Mouse (Mus musculus): Measurements from ENCODE around the gene Mrpl3. TPM values are rescaled to one million over a fixed set of nuclear protein-coding genes. Genes with fewer than 3 reads are reported as not detected.
"Not testable (repeated sequence)": the region's sequence is repeated elsewhere in the genome, so short reads cannot be mapped to it uniquely, and the experiment has no call there.

Mrpl3 gene
- polyA plus RNA-seq, 1 experiment = 121 TPM

GRCm38 (mm10) chr9:105100807-105101570, 48.0 kb downstream of the Mrpl3 start:
- TF ChIP-seq CTCF (IDR thresholded peaks at IDR 0.05; ENCODE audit: insufficient read depth, low read depth, low read length) = no peak
- TF ChIP-seq POLR2A (IDR thresholded peaks at IDR 0.05; ENCODE audit: insufficient read depth, low read depth, low read length) = no peak
- no peak overlapping the region for H3K27ac ChIP-seq (ENCODE audit: insufficient read depth, low read depth, low read length)
- 0 out of 2 replicates have a peak overlapping the region, but pooled peaks have one; percentile 13 for H3K4me3 ChIP-seq (ENCODE audit: insufficient read depth, low read depth, low read length)
- whole genome bisulfite sequencing = 43% methylated on average over 15 of the region's 15 CpGs
- H3K4me1 ChIP-seq (ENCODE audit: control insufficient read depth, insufficient read depth, low read length) = peaks cover 9% of the 10 kb centered on the region; the same call in 1 of the 2 replicates

DNA sequence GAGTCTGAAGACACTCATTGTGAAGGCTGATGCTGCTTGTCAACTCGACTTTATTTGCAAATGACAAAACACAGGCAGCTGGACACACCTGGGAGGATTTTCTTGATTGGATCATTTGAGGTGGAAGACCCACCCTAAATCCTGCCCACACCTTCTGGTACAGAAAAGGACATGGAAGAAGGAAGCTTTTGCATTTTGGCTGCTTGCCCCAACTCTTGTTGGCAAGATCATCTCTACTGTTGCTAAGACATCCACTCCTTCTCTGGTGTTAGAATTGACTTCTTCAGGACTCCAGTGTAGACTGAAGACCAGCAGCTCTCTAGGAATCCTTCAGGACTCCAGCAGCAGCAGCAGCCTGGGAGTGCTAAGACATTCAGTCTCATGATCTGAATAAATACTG, 48.9 kb downstream of the Mrpl3 start:
- no peak overlapping the region for H3K4me3 ChIP-seq (ENCODE audit: insufficient read depth, low read depth, low read length)
- no peak overlapping the region for H3K27ac ChIP-seq (ENCODE audit: insufficient read depth, low read depth, low read length)
- H3K4me1 ChIP-seq (ENCODE audit: control insufficient read depth, insufficient read depth, low read length) = peaks cover 9% of the 10 kb centered on the region; the same call in 1 of the 2 replicates
- WGBS = 76% methylated on average over 1 of the region's 1 CpGs
- TF ChIP-seq CTCF (IDR thresholded peaks at IDR 0.05; ENCODE audit: insufficient read depth, low read depth, low read length) = no peak
- TF ChIP-seq POLR2A (IDR thresholded peaks at IDR 0.05; ENCODE audit: insufficient read depth, low read depth, low read length) = no peak

- Histone ChIP-seq H3K27ac (ENCODE audit: insufficient read depth, low read depth, low read length) (peak overlapping the region; percentile 61; the same call in 1 of the 2 replicates), H3K4me1 (ENCODE audit: control insufficient read depth, insufficient read depth, low read length) (peaks cover 9% of the 10 kb centered on the region; the same call in 1 of the 2 replicates), H3K4me3 (ENCODE audit: insufficient read depth, low read depth, low read length) (no peak overlapping the region)
Measured at GRCm38 (mm10) chr9:105103893-105104292, 50.9 kb downstream of the Mrpl3 start.

DNA sequence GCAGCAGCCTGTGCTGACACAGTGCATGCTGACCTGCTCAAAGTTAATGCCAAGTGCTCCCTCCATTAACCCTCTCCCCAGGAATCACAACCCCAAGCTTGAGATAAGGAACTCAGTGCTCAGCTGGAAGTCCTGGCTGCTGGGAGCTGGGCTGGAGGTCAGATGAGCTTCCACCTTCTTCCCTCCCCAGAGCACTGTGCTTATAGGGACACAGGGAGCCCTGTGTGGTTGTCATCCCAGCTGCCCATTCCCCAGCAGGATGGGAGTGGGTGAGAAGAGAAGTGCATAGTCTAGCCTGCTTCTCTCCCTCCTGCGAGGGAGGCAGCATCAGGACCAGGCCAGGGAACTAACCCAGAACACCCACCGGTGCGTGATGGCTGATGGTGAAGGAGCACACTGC, 72.2 kb downstream of the Mrpl3 start:
- WGBS = 90% methylated on average over 3 of the region's 3 CpGs
- not testable (repeated sequence) for H3K4me1 ChIP-seq (ENCODE audit: control insufficient read depth, insufficient read depth, low read length); H3K4me3 ChIP-seq (ENCODE audit: insufficient read depth, low read depth, low read length); H3K27ac ChIP-seq (ENCODE audit: insufficient read depth, low read depth, low read length)

More at GRCm38 (mm10) chr9:105103893-105104292, 50.9 kb downstream of the Mrpl3 start:
- WGBS = 49% methylated on average over 5 of the region's 5 CpGs
- no peak for TF ChIP-seq POLR2A (IDR thresholded peaks at IDR 0.05; ENCODE audit: insufficient read depth, low read depth, low read length)
- no peak for TF ChIP-seq CTCF (IDR thresholded peaks at IDR 0.05; ENCODE audit: insufficient read depth, low read depth, low read length)

Other genes starting within 250 kb of the Mrpl3 start
- gene Nudt16, start 78.6 kb downstream of the Mrpl3 start, polyA plus RNA-seq (2012; ENCODE audit: insufficient read depth, insufficient read length, low replicate concordance, missing spikeins) = not detected in 2 replicates
- not detected in 2 replicates for gene 1700080E11Rik, start 91.9 kb downstream of the Mrpl3 start, polyA plus RNA-seq (2012; ENCODE audit: insufficient read depth, insufficient read length, low replicate concordance, missing spikeins)

Data from olfactory bulb, adult 2 months (tissue).